Mouse (Mus musculus): ENCODE measurements around the gene Mgme1.

DNA sequence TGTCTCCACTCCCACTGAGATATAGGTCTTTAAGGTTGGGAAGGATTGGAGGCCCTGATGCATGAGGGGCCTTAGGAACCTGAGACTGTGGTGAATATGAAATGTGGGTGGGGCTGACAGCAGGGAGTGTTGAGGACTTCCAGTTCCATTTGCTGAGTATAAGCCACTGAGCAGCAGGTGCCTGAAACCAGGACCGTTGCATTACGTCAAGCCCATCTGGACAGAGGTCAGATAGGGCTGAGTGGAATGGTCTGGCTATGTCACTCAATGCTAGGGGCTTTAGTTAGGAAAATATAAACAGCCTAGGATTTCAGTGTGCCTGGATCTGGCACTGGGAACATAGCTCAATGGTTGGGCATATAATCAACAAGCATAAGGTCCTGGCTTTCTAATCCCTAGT is 24.2 kb upstream of the Mgme1 start:
- TF ChIP-seq CTCF (IDR thresholded peaks at IDR 0.05; ENCODE audit: low read depth) = no peak
- no peak for TF ChIP-seq EP300 (IDR thresholded peaks at IDR 0.05; ENCODE audit: low read depth)

Measured in heart, postnatal 0 days (tissue).